8 mouse cellular contexts compared by ENCODE assay signal in genomic region chr6:21852344-21852785, GRCm38 (mm10). TPM values are rescaled to one million over a fixed set of nuclear protein-coding genes. Genes with fewer than 3 reads are reported as not detected.
A peak's percentile ranks its signal among the peaks of the same experiment; 100 is the strongest.
DNase-seq lines count a peak whose midpoint lies in the region; ATAC-seq and TF ChIP-seq lines count a peak whose summit lies in the region.

Tspan12 (minus strand) TSS chr6:21852515.

- CTCF ChIA-PET in Patski (lab: Charles Lee), result interaction anchor here (1.8 kb wide), 1 partner anchor 12 kb away, joined by 5 read pairs; no protein-coding TSS in a partner anchor

- 2% methylated on average over 13 of the region's 13 CpGs for WGBS in hindbrain, embryonic 16.5 days
- WGBS in liver, embryonic 15.5 days (ENCODE audit: insufficient replicate concordance), result 4% methylated on average over 13 of the region's 13 CpGs

- POLR2A ChIA-PET in Patski (lab: Charles Lee), result interaction anchor here (0.7 kb wide), 2 partner anchors 34 to 411 kb away, joined by 8 to 15 read pairs; no protein-coding TSS in a partner anchor

- H3K9me3 ChIP-seq in erythroblast, embryonic 14.5 days (ENCODE audit: control insufficient read depth, low read length), result no peaks in the 10 kb centered on the region
- no peaks in the 10 kb centered on the region for H3K9me3 ChIP-seq in hindbrain, embryonic 16.5 days (ENCODE audit: control insufficient read depth, low read length)
- no peaks in the 10 kb centered on the region for H3K9me3 ChIP-seq in liver, embryonic 15.5 days (replicated peaks)

- H3K4me3 ChIP-seq in erythroblast, embryonic 14.5 days (replicated peaks), result peak within 1 kb of the TSS; percentile 64
- peak within 1 kb of the TSS; percentile 90 for H3K4me3 ChIP-seq in hindbrain, embryonic 16.5 days (ENCODE audit: low read length)
- H3K4me3 ChIP-seq in liver, embryonic 15.5 days (replicated peaks), result peak within 1 kb of the TSS; percentile 65

- peak within 1 kb of the TSS; percentile 85 for H3K27ac ChIP-seq in hindbrain, embryonic 16.5 days (ENCODE audit: low read depth, low read length)
- H3K27ac ChIP-seq in liver, embryonic 15.5 days (replicated peaks), result peak within 1 kb of the TSS; percentile 59

- H3K36me3 ChIP-seq in erythroblast, embryonic 14.5 days (ENCODE audit: control insufficient read depth), result no peaks in the 10 kb centered on the region
- no peaks in the 10 kb centered on the region for H3K36me3 ChIP-seq in hindbrain, embryonic 16.5 days (ENCODE audit: control insufficient read depth, insufficient read depth, low read length)
- no peaks in the 10 kb centered on the region for H3K36me3 ChIP-seq in liver, embryonic 15.5 days (replicated peaks)

- no peak for DNase-seq in Patski (ENCODE audit: low read depth, low spot score)
- no peak for DNase-seq in gastrocnemius, adult 18-20 months (ENCODE audit: low spot score)
- no peak for DNase-seq in urinary bladder, adult 18-20 months (ENCODE audit: low spot score in 2 of 2)

- no peak for TF ChIP-seq CTCF in Patski (IDR thresholded peaks at IDR 0.05)

- H3K27me3 ChIP-seq in erythroblast, embryonic 14.5 days (ENCODE audit: control insufficient read depth), result peaks cover 40% of the 10 kb centered on the region
- H3K27me3 ChIP-seq in Patski, result no peaks in the 10 kb centered on the region
- no peaks in the 10 kb centered on the region for H3K27me3 ChIP-seq in hindbrain, embryonic 16.5 days (replicated peaks; ENCODE audit: control insufficient read depth, insufficient read depth, low read length)
- H3K27me3 ChIP-seq in liver, embryonic 15.5 days, result peaks cover 33% of the 10 kb centered on the region

- H3K9ac ChIP-seq in hindbrain, embryonic 16.5 days (ENCODE audit: low read depth, low read length), result peak within 1 kb of the TSS; percentile 91
- peak within 1 kb of the TSS; percentile 49 for H3K9ac ChIP-seq in liver, embryonic 15.5 days

- no peak for ATAC-seq in erythroblast, adult 5-6 weeks (replicated peaks; ENCODE audit: low FRiP score, poor library complexity, severe bottlenecking)
- ATAC-seq in Patski, result peak; percentile 3
- ATAC-seq in hindbrain, embryonic 16.5 days, result no peak
- ATAC-seq in liver, embryonic 15.5 days (ENCODE audit: insufficient read depth), result peak; percentile 24; the same call in 1 of the 2 replicates
- ATAC-seq in cerebellum, adult (ENCODE audit: insufficient number of reproducible peaks, low FRiP score, low TSS enrichment), result no peak

- in situ Hi-C loops in Patski (cut with MboI; ENCODE audit: low pct_unique_long_range_greater_than_20kb), result no loop called here

- H3K4me2 ChIP-seq in hindbrain, embryonic 16.5 days (ENCODE audit: low read length), result peak within 1 kb of the TSS; percentile 92
- peak within 1 kb of the TSS; percentile 79 for H3K4me2 ChIP-seq in liver, embryonic 15.5 days

- peaks cover 15% of the 10 kb centered on the region for H3K4me1 ChIP-seq in erythroblast, embryonic 14.5 days (ENCODE audit: control insufficient read depth)
- H3K4me1 ChIP-seq in hindbrain, embryonic 16.5 days (ENCODE audit: control insufficient read depth, insufficient read depth, low read depth, low read length), result peaks cover 4% of the 10 kb centered on the region
- peaks cover 14% of the 10 kb centered on the region for H3K4me1 ChIP-seq in liver, embryonic 15.5 days (replicated peaks)

RNA-seq across cellular contexts. Expression of gene Tspan12, which starts in this region (rescaled TPM):
- not detected in 2 replicates for polyA plus RNA-seq in erythroblast, embryonic 14.5 days (2012)
- not detected in 2 replicates for total RNA-seq in erythroblast, adult 5-6 weeks (2015; ENCODE audit: low replicate concordance)
- total RNA-seq in erythroblast, adult 5-6 weeks (2017; ENCODE audit: low replicate concordance), result 5.0 TPM in 1 of 2 replicates, not detected in the other
- polyA plus RNA-seq in Patski (2021), result 25.1 TPM
- total RNA-seq in gastrocnemius, adult 18-20 months (2021), result 10 to 100 TPM; 11.7 to 13.3 TPM
- polyA plus RNA-seq in hindbrain, embryonic 16.5 days (2015; fragmentation: Nextera tagmentation; extraction: Ambion mirVana), result 72.0 and 76.6 TPM in 2 replicates
- 19.5 and 20.2 TPM in 2 replicates for polyA plus RNA-seq in liver, embryonic 15.5 days (2015; fragmentation: Nextera tagmentation; extraction: Ambion mirVana)

Comparison
In these comparisons a context has a peak if more than half of its experiments do, and no peak if none do; other contexts are left out.
1. RNA of gene Tspan12 (polyA plus RNA-seq): 72.0 to 76.6 TPM in hindbrain, embryonic 16.5 days, 25.1 TPM in Patski (single experiment) and 19.5 to 20.2 TPM in liver, embryonic 15.5 days; not detected in erythroblast, embryonic 14.5 days; every median in the first group is over 10 times any median in the second.
2. ATAC-seq: peak in Patski (single experiment) and liver, embryonic 15.5 days (single experiment); none in erythroblast, adult 5-6 weeks (single experiment), hindbrain, embryonic 16.5 days (single experiment) and cerebellum, adult (single experiment).
3. Peak in every context shown above with its lines, with median percentiles within 50 percentile points of each other: H3K4me3 ChIP-seq.